Mouse (Mus musculus): ENCODE measurements at regions not wholly inside any gene's neighbourhood (a gene's known extent, or its start where the extent isn't known, plus 50 kb on each side); places are given as distances from the start of the nearest gene placed in this dataset.
A peak's percentile ranks its signal among the peaks of the same experiment; 100 is the strongest.
"Not testable (repeated sequence)": the region's sequence is repeated elsewhere in the genome, so short reads cannot be mapped to it uniquely, and the experiment has no call there.

DNA sequence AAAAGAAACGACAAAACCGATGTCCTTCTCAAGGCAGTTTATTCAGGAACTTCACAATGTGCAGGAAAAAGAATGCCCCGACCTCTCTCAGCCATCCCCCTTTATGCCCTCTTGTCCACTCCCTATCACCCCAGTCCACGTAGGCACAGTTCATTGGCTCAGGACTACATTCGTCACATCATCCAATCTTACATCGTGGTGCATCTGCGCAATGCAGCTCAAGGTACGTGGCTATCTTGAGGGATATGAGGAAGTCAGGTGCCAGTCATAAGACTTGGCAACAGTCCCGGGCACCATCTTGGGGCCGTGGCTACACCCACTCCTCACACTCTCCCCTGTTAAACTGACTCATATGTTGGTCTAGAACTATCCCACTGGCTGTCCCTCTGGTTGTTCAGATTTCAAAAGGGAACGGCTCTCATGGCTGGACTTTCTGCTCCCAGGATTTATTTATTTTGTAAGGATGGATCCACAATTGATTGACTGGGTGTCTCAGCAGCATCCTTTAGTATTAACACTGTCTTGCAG, 87.4 kb upstream of the Olfr1402 start:
- DNase-seq (ENCODE audit: low read depth, low spot score) = not testable (repeated sequence)

DNA sequence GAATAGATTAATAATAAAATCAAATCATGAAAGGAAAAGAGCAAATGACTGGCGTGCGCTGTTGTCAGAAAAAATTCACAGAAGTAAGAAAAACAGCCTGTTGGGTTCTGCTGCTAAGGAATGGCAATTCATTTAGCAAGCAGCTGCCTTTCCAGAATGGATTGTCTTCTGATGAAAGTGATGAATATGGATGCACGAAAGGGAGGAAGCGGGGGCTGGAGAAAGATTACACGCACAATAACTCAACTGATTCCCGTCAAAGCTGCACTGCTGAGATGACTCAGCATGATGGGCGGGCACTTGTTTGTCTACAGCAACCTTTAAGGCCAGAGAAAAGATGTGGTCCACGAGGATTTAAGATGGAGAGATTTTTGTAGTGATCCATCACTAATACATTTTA, 85.4 kb upstream of the Olfr1402 start:
- DNase-seq (ENCODE audit: low read depth, low spot score) = peak; percentile 72

DNA sequence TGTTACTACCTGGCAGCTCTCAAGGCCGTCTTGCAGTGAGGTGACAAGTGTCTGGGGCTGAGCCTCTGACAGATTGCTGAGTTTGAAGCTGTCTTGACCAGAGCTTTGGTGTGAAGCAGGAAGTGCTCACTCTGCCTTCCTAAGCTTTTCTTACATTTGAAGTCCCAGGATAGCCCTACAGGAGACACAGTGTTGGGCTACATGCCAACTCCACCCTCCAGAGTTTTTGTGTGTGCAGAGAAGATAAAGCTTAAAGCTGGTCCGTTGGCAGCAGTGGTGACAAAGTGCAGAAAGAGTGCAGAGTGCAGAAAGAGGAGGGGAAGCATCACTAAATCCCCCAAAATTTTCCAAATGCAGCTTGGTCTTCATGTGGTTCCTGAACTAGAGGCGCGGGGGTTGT, 70.1 kb upstream of the Olfr1402 start:
- DNase-seq (ENCODE audit: low read depth, low spot score) = no peak

DNA sequence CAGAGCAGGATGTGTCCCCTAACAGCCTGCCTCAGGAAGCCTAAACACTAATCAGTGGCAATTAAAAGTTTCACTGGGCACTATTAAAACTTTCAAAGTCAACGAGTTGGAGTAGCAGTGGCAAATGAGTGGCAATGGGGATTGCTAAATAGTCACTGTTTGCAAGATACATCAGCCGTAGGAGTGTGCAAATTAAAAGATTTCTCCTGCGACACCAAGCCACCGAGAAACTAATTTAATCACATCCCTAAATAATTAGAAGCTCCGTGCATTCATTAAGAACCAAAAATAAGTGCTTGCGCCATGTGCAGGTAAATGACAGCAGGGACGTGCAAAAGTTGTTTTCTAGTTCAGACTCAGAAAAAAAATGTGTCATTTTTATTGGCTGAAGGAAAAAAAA, 69.4 kb upstream of the Olfr1402 start:
- DNase-seq (ENCODE audit: low read depth, low spot score) = no peak

DNA sequence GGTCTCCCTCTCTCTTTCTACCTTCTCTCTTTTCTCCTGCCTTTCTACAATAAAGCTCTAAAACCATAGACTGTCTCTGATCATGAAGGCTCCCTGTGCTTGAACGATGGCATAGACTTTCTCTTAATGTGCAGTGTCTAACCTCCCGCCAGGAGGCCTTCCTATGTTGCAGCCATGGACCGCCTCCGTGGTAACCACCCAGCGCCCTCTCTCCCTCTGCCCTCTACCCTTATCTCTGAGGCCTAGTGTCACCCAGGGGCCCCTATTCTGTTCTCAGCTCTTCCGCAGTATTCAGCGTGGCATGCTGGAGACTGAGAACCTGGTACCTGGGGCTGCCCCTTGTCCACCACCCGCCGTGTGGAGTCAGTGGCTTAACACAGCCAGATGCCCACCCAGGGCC, 67.5 kb upstream of the Olfr1402 start:
- DNase-seq (ENCODE audit: low read depth, low spot score) = no peak
